Mouse (Mus musculus) forebrain, embryonic 10.5 days (tissue): ENCODE data around the gene Pde7b. TPM values are rescaled to one million over a fixed set of nuclear protein-coding genes. Genes with fewer than 3 reads are reported as not detected.

Experiments used
- DNase-seq: peaks from one replicate; pipeline ENCODE4 v3.0.0-alpha.2; 2017; ENCODE audit warnings: low spot score; ENCODE audit errors: extremely low spot score
- H3K27ac ChIP-seq: fragments of 300-500 bp; sonication (generic); 2 replicates; pipeline ENCODE4 v1.5.1; 2016; ENCODE audit warnings: mild to moderate bottlenecking
- H3K27me3 ChIP-seq: fragments of 300-500 bp; sonication (generic); 2 replicates; pipeline ENCODE4 v1.6.1; 2016; ENCODE audit warnings: mild to moderate bottlenecking; ENCODE audit not compliant: poor library complexity, severe bottlenecking
- H3K36me3 ChIP-seq: fragments of 300-500 bp; sonication (generic); replicated peaks from 2 replicates; pipeline ENCODE4 v1.6.1; 2016; ENCODE audit warnings: mild to moderate bottlenecking, moderate library complexity
- H3K4me1 ChIP-seq: fragments of 300-500 bp; sonication (generic); 2 replicates; pipeline ENCODE4 v1.6.1; 2016
- H3K4me3 ChIP-seq: fragments of 300-500 bp; sonication (generic); 2 replicates; pipeline ENCODE4 v1.5.1; 2016; ENCODE audit warnings: mild to moderate bottlenecking, moderate library complexity
- H3K9me3 ChIP-seq: fragments of 300-500 bp; sonication (generic); 2 replicates; pipeline ENCODE4 v1.6.1; 2016; ENCODE audit warnings: mild to moderate bottlenecking, moderate library complexity
- WGBS: fragments of 180-500 bp; shearing (Covaris S2); methylation state at CpG from one replicate; pipeline ENCODE4 v1.1.7; 2016; 5-methylcytosine and 5-hydroxymethylcytosine counted together
- polyA plus RNA-seq: library from polyadenylated mRNA; unstranded; fragments of >200 nt; fragmentation: Nextera tagmentation; extraction: Ambion mirVana; gene quantifications from 2 replicates; pipeline ENCODE4 v1.2.1, GENCODE M21; 2016

The Pde7b gene
- polyA plus RNA-seq, 1 experiment from 2014 or later, result 0.89 TPM

- peaks cover 13% of the 10 kb centered on the region; the same call in 1 of the 2 replicates for H3K27me3 ChIP-seq
- H3K9me3 ChIP-seq, result no peaks in the 10 kb centered on the region
- H3K36me3 ChIP-seq, result no peaks in the 10 kb centered on the region
- H3K4me3 ChIP-seq, result 0 out of 2 replicates have a peak overlapping the region, but pooled peaks have one; percentile 1
- H3K4me1 ChIP-seq, result peaks cover 23% of the 10 kb centered on the region
- no peak overlapping the region for H3K27ac ChIP-seq
- WGBS, result 17% methylated on average over 4 of the region's 4 CpGs
- DNase-seq, result no peak
Observed at GRCm38 (mm10) chr10:20737146-20737545, 12.3 kb upstream of the Pde7b start.

GRCm38 (mm10) chr10:20735775-20736449 lies 11.0 kb upstream of the Pde7b start:
- peaks cover 13% of the 10 kb centered on the region; the same call in 1 of the 2 replicates for H3K27me3 ChIP-seq
- H3K36me3 ChIP-seq, result no peaks in the 10 kb centered on the region
- peak overlapping the region; percentile 40 for H3K27ac ChIP-seq
- WGBS, result 74% methylated on average over 3 of the region's 3 CpGs
- no peaks in the 10 kb centered on the region for H3K9me3 ChIP-seq
- peaks cover 24% of the 10 kb centered on the region for H3K4me1 ChIP-seq
- DNase-seq, result no peak
- H3K4me3 ChIP-seq, result no peak overlapping the region

GRCm38 (mm10) chr10:20733576-20733975 lies 8.7 kb upstream of the Pde7b start:
- WGBS, result 84% methylated on average over 5 of the region's 5 CpGs

GRCm38 (mm10) chr10:20732180-20732579 lies 7.3 kb upstream of the Pde7b start:
- DNase-seq, result no peak
- Histone ChIP-seq H3K27me3 (peaks cover 8% of the 10 kb centered on the region; the same call in 1 of the 2 replicates), H3K9me3 (no peaks in the 10 kb centered on the region), H3K27ac (no peak overlapping the region), H3K36me3 (no peaks in the 10 kb centered on the region), H3K4me3 (no peak overlapping the region), H3K4me1 (peaks cover 19% of the 10 kb centered on the region)
- WGBS, result 60% methylated on average over 2 of the region's 2 CpGs

More at GRCm38 (mm10) chr10:20733576-20733975, 8.7 kb upstream of the Pde7b start:
- Histone ChIP-seq H3K4me3 (no peak overlapping the region), H3K9me3 (no peaks in the 10 kb centered on the region), H3K4me1 (peaks cover 24% of the 10 kb centered on the region), H3K36me3 (no peaks in the 10 kb centered on the region), H3K27me3 (peaks cover 12% of the 10 kb centered on the region; the same call in 1 of the 2 replicates), H3K27ac (no peak overlapping the region)
- no peak for DNase-seq

- Histone ChIP-seq H3K4me1 (peaks cover 12% of the 10 kb centered on the region), H3K4me3 (no peak overlapping the region), H3K36me3 (no peaks in the 10 kb centered on the region), H3K27ac (no peak overlapping the region), H3K27me3 (no peaks in the 10 kb centered on the region), H3K9me3 (no peaks in the 10 kb centered on the region)
- WGBS, result 73% methylated on average over 1 of the region's 1 CpGs
- no peak for DNase-seq
Observed at GRCm38 (mm10) chr10:20730034-20730433, 5.2 kb upstream of the Pde7b start.

- peaks cover 33% of the 10 kb centered on the region for H3K4me1 ChIP-seq
- DNase-seq, result no peak
- H3K27ac ChIP-seq, result 0 out of 2 replicates have a peak overlapping the region, but pooled peaks have one; percentile 40
- H3K9me3 ChIP-seq, result no peaks in the 10 kb centered on the region
- 48% methylated on average over 8 of the region's 8 CpGs for WGBS
- no peaks in the 10 kb centered on the region for H3K36me3 ChIP-seq
- H3K4me3 ChIP-seq, result peak overlapping the region; percentile 40; the same call in 1 of the 2 replicates
- H3K27me3 ChIP-seq, result no peaks in the 10 kb centered on the region
Observed at GRCm38 (mm10) chr10:20725384-20725983, 606 bp upstream of the Pde7b start.

GRCm38 (mm10) chr10:20724451-20724850 lies 427 bp downstream of the Pde7b start:
- no peak for DNase-seq

GRCm38 (mm10) chr10:20723962-20724361 lies 916 bp downstream of the Pde7b start:
- H3K27ac ChIP-seq, result no peak overlapping the region
- H3K36me3 ChIP-seq, result no peaks in the 10 kb centered on the region
- no peaks in the 10 kb centered on the region for H3K27me3 ChIP-seq
- H3K4me1 ChIP-seq, result peaks cover 33% of the 10 kb centered on the region
- 30% methylated on average over 3 of the region's 3 CpGs for WGBS
- no peak for DNase-seq
- peak overlapping the region; percentile 40 for H3K4me3 ChIP-seq
- no peaks in the 10 kb centered on the region for H3K9me3 ChIP-seq

More at GRCm38 (mm10) chr10:20724451-20724850, 427 bp downstream of the Pde7b start:
- 57% methylated on average over 10 of the region's 10 CpGs for WGBS
- Histone ChIP-seq H3K27me3 (no peaks in the 10 kb centered on the region), H3K9me3 (no peaks in the 10 kb centered on the region), H3K4me3 (peak overlapping the region; percentile 40), H3K36me3 (no peaks in the 10 kb centered on the region), H3K4me1 (peaks cover 33% of the 10 kb centered on the region), H3K27ac (peak overlapping the region; percentile 44; the same call in 1 of the 2 replicates)

GRCm38 (mm10) chr10:20723521-20723915 lies 1.4 kb downstream of the Pde7b start:
- peaks cover 33% of the 10 kb centered on the region for H3K4me1 ChIP-seq
- 46% methylated on average over 3 of the region's 3 CpGs for WGBS
- H3K9me3 ChIP-seq, result no peaks in the 10 kb centered on the region
- H3K36me3 ChIP-seq, result no peaks in the 10 kb centered on the region
- no peak for DNase-seq
- H3K27ac ChIP-seq, result peak overlapping the region; percentile 56; the same call in 1 of the 2 replicates
- H3K4me3 ChIP-seq, result peak overlapping the region; percentile 16; the same call in 1 of the 2 replicates
- no peaks in the 10 kb centered on the region for H3K27me3 ChIP-seq

GRCm38 (mm10) chr10:20722651-20723520 lies 2.0 kb downstream of the Pde7b start:
- Histone ChIP-seq H3K4me1 (peaks cover 33% of the 10 kb centered on the region), H3K4me3 (peak overlapping the region; percentile 16; the same call in 1 of the 2 replicates), H3K27ac (peak overlapping the region; percentile 56; the same call in 1 of the 2 replicates), H3K9me3 (no peaks in the 10 kb centered on the region), H3K27me3 (no peaks in the 10 kb centered on the region), H3K36me3 (no peaks in the 10 kb centered on the region)
- no peak for DNase-seq
- WGBS, result 42% methylated on average over 9 of the region's 9 CpGs

GRCm38 (mm10) chr10:20719201-20719600 lies 5.7 kb downstream of the Pde7b start:
- Histone ChIP-seq H3K27me3 (no peaks in the 10 kb centered on the region), H3K4me1 (peaks cover 17% of the 10 kb centered on the region), H3K9me3 (no peaks in the 10 kb centered on the region), H3K36me3 (no peaks in the 10 kb centered on the region), H3K27ac (no peak overlapping the region), H3K4me3 (no peak overlapping the region)
- no peak for DNase-seq
- 69% methylated on average over 2 of the region's 2 CpGs for WGBS

- no peak overlapping the region for H3K4me3 ChIP-seq
- H3K27ac ChIP-seq, result no peak overlapping the region
- no peaks in the 10 kb centered on the region for H3K9me3 ChIP-seq
- WGBS, result 74% methylated on average over 7 of the region's 7 CpGs
- no peaks in the 10 kb centered on the region for H3K4me1 ChIP-seq
- H3K36me3 ChIP-seq, result no peaks in the 10 kb centered on the region
- DNase-seq, result no peak
- H3K27me3 ChIP-seq, result no peaks in the 10 kb centered on the region
Observed at GRCm38 (mm10) chr10:20700633-20701032, 24.2 kb downstream of the Pde7b start.
